Mouse (Mus musculus) embryo, embryonic 11.5 days (tissue): ENCODE measurements around the gene Gnb2.

Experiments
- DNase-seq: peaks from one replicate; pipeline ENCODE4 v3.0.0-alpha.2; 2012; ENCODE audit warnings: low read depth, low spot score

Gnb2 gene

DNA sequence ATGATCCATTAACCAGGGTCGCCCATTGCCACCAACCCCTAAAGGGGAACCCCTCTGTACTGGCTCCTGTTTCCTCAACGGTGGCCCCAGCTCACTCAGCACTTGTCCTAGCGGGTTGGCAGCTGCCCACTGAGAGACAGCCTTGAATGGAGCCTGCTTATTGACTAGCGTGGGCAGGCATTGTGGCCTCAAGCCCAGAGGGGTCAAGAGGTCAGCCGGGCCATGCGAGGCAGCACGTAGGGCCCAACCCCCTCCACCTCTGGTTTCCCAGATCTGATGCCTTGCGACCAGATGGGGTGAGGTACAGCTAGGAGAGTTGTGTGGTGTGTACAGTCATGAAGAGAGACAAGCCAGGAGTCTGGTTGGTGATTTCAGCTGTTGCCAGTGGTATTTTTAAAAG is 51.4 kb downstream of the Gnb2 start:
- no peak for DNase-seq

DNA sequence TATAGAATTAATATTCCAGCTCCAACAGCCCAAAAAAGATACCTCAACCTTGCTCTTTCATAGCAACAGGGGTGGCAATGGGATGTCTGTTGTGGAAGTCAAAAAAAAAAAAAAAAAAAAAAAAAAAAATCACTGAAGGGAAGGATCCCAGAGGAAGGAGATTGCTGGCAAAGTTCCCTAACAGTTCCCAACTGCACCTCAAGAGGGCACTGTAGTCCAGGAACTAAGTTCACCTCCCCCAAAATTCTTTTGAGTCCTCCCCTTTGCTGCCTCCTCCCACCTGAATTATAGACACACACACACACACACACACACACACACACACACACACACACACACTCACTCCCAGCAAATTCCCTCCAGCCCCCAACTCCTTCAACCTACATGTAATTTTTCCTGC is 52.2 kb downstream of the Gnb2 start:
- peak; percentile 69 for DNase-seq
